Mouse (Mus musculus): ENCODE measurements around the gene Sf3b2.
A peak's percentile ranks its signal among the peaks of the same experiment; 100 is the strongest.
"Not testable (repeated sequence)": the region's sequence is repeated elsewhere in the genome, so short reads cannot be mapped to it uniquely, and the experiment has no call there.

Gene Sf3b2

DNA sequence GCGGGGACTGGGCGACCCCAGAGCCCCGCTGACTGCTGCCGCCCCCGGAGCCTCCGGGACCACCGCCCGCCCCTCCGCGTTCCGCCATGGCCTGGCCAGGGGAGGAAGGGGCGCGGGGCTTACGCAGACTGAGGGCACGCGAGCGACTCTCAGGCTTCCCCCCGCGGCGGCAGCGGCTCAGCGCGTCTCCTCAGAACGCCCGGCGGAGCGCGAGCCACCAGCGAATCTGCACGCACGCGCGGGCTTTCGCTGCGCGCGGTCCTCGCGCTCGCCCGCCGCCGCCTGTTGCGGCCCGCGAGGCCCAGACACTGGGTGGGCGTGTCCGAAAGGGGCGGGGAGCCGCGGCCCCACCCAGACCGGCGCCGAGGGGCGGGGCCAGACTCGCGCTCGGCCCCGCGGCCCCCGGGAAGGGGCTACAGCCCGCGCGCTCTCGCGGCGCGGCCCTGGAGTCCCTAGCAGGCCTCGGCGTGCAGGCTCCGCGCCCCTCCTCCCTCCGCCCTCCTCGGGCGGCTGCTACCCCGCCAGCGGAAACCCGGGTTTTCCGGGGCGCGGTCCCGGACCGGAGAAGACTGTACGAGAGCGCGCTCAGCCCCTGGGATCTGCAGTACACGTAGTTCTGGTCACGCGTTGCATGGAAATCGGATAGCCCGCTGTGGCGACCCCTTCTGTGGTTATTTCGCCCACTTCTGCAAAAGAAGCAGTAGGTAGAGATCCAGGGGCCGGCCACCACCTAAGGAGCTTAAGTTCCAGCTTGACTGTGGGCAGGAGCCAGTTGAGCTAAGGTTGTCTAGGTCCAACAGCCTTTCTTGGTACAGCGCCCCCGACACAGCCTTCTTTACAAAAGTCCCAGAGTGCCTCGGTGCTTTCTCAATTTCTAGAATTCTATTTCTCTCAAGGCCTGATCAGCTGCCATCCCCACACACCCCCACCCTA is 22.2 kb downstream of the Sf3b2 start, which contains the start of gene Pacs1:
Gene Pacs1, minus strand, starts transcription at position 319 of the 933 bp plus-strand sequence.
- peak; percentile 58 for DNase-seq (ENCODE audit: low read depth, low spot score)

DNA sequence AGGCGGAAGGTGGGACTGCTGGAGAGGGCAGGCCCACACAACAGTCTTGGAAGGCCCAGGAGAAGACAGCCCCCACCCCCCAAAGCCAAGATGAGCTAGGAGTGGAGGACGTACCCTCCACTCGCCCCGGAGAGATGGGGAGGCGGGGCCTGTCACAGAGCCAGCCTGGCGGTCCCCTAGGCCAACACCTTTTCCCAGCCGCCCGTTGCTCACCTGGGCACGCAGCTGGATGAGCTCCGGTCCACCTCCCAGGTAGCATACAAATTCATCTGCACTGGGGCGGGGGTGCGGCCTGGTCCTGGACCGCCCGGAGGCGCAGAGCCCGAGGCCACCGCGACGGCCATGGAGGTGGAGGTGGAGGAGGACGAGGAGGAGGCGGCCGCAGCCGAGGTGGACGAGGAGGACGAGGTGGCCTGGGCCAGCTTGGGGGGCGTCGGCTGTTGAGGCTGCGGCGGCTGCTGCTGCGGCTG is 22.9 kb downstream of the Sf3b2 start:
- DNase-seq (ENCODE audit: low read depth, low spot score): no peak

GRCm38 (mm10) chr19:5271430-5271829 is 23.8 kb downstream of the Sf3b2 start:
- DNase-seq (ENCODE audit: low read depth, low spot score): no peak

- DNase-seq (ENCODE audit: low read depth, low spot score): no peak
Measured at GRCm38 (mm10) chr19:5269392-5269791, 25.9 kb downstream of the Sf3b2 start.

GRCm38 (mm10) chr19:5268875-5269274 is 26.4 kb downstream of the Sf3b2 start:
- DNase-seq (ENCODE audit: low read depth, low spot score): no peak

DNA sequence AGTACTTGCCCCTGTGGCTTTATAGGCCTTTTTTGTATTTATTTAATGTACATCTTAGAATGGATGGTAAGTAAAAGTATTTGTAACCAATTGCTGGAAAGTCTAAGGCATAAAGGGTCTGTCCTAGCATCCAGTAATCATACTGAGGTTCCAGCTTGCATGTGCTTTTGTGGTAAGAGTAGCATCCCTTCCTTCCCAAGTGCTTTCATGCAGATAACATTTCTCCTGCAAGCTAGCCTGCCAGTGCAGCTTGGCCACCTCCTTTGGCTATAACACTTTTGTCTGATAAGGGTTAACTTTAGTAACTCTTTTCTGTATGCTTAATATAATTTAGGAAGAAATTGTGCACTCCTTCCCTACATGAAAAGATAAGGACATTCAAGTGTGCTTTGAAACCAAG is 27.2 kb downstream of the Sf3b2 start:
- no peak for DNase-seq (ENCODE audit: low read depth, low spot score)

- DNase-seq (ENCODE audit: low read depth, low spot score): no peak
Measured at GRCm38 (mm10) chr19:5267015-5267414, 28.2 kb downstream of the Sf3b2 start.

- no peak for DNase-seq (ENCODE audit: low read depth, low spot score)
Measured at GRCm38 (mm10) chr19:5257140-5257539, 38.1 kb downstream of the Sf3b2 start.

DNA sequence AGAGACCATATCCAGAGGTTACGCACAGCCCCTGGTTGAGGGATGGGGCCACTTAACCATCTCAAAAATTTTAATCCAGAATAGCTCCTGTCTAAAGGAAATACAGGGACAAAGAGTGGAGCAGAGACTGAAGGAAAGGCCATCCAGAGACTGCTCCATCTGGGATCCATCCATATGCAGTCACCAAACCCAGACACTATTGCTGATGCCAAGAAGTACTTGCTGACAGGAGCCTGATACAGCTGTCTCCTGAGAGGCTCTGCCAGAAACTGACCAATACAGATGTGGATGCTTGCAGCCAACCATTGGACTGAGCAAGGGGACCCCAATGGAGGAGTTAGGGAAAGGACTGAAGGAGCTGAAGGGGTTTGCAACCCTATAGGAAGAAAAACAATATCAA is 58.3 kb downstream of the Sf3b2 start:
- not testable (repeated sequence) for DNase-seq (ENCODE audit: low read depth, low spot score)

GRCm38 (mm10) chr19:5232696-5233095 is 62.6 kb downstream of the Sf3b2 start:
- no peak for DNase-seq (ENCODE audit: low read depth, low spot score)

DNA sequence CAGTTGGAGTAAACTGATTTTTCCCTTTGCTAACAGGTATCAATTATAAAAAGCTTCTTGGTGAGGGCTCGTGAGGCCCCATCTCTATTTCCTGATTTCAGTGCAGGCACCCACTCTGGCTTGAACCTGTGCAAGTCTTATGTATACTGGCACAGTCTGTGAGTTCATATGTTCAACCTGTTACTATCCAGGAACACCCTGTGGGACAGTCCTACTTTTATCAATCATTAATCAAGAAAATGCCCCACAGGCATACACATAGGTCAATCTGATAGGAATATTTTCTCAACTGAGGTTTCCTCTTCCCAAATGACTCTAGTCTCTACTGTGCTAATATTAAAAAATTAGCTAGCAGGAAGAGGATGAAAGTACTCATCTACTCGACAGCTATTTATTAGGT is 65.1 kb downstream of the Sf3b2 start:
- DNase-seq (ENCODE audit: low read depth, low spot score): no peak

GRCm38 (mm10) chr19:5224624-5225023 is 70.6 kb downstream of the Sf3b2 start:
- peak; percentile 49 for DNase-seq (ENCODE audit: low read depth, low spot score)

DNA sequence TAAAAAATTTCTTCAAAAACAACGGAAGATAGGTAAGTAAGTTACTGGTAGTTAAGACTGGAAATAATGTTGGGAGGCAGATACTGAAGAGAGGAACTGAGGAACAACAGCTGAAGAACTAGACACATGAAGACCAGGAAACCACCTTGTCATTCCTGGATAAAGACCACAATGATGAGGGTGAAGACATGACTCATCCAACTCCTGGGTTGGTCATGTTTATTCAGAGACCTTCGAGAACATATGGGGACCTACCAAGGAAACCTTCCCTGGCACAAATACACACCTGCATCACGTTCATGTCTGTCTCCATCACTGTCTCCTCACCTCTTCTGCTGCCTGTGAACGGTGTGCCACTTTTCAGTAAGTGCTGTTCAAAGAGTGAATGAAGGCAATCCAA is 71.2 kb downstream of the Sf3b2 start:
- no peak for DNase-seq (ENCODE audit: low read depth, low spot score)

Measured in WW6 (cell line).